Mouse (Mus musculus) heart, adult 9 months (tissue): ENCODE measurements around the gene Afdn.
"Not testable (repeated sequence)": the region's sequence is repeated elsewhere in the genome, so short reads cannot be mapped to it uniquely, and the experiment has no call there.

ENCODE experiments used
- DNase-seq, 2 experiments: peaks; one replicate each; pipeline ENCODE4 v3.0.0; 2022; ENCODE audit warnings: low spot score in 2 of 2

The Afdn gene

GRCm38 (mm10) chr17:13951570-13951969 is 191.2 kb downstream of the Afdn start:
- not testable (repeated sequence) for DNase-seq
